Mouse (Mus musculus) adrenal gland, postnatal 10 days (tissue): ENCODE measurements around the gene Gm42878. TPM values are rescaled to one million over a fixed set of nuclear protein-coding genes. Genes with fewer than 3 reads are reported as not detected.
A peak's percentile ranks its signal among the peaks of the same experiment; 100 is the strongest.
"Not testable (repeated sequence)": the region's sequence is repeated elsewhere in the genome, so short reads cannot be mapped to it uniquely, and the experiment has no call there.

ENCODE experiments used
- DNase-seq: peaks from one replicate; pipeline ENCODE4 v3.0.0; 2021; ENCODE audit warnings: mixed read lengths
- total RNA-seq, 2 experiments: library from RNA; stranded (reverse); gene quantifications; 2 replicates each; pipeline ENCODE4 v1.2.3; 2021

The Gm42878 gene
- total RNA-seq, 2 experiments from 2014 or later, result 1.00 TPM; not detected in 1

GRCm38 (mm10) chr5:121564468-121564895, 19.2 kb upstream of the Gm42878 start:
- peak; percentile 94 for DNase-seq

DNA sequence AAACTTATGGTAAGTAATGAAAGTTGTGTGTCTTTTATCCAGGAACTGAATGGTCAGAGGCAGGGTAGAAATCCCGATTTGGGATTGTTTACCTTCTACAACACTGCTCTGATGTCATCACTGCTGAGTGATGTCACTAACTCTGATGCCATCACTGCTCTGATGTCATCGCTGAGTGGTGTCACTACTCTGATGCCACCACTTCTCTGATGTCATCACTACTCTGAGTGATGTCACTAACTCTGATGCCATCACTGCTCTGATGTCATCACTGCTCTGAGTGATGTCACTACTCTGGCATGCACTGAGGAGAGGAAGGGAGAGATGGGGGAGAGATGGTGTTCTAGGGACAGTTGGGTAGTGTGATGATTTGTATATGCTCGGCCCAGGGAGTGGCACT, 17.2 kb upstream of the Gm42878 start:
- DNase-seq, result no peak

- no peak for DNase-seq
Measured at GRCm38 (mm10) chr5:121549196-121549595, 3.9 kb upstream of the Gm42878 start.

DNA sequence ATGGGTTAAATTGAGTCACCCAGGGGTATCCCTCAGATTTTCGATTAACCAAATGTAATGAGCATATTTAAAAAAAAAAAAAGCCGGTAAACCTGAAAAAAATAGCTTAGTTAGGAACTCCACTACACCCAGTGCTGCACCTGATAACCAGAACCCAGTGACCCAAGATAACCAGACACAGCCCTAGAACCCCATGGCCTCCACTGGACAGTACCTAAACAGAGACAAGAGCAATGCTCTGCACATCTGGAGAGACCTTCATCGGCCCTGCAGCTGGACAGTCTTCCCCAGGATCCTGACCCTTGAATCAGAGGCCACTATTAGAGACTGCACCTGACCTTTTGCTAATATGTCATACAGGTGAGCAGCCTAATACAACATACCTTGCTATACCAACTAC, 1.8 kb upstream of the Gm42878 start:
- DNase-seq, result no peak

GRCm38 (mm10) chr5:121546530-121546895, 1.2 kb upstream of the Gm42878 start:
- peak; percentile 75 for DNase-seq

DNA sequence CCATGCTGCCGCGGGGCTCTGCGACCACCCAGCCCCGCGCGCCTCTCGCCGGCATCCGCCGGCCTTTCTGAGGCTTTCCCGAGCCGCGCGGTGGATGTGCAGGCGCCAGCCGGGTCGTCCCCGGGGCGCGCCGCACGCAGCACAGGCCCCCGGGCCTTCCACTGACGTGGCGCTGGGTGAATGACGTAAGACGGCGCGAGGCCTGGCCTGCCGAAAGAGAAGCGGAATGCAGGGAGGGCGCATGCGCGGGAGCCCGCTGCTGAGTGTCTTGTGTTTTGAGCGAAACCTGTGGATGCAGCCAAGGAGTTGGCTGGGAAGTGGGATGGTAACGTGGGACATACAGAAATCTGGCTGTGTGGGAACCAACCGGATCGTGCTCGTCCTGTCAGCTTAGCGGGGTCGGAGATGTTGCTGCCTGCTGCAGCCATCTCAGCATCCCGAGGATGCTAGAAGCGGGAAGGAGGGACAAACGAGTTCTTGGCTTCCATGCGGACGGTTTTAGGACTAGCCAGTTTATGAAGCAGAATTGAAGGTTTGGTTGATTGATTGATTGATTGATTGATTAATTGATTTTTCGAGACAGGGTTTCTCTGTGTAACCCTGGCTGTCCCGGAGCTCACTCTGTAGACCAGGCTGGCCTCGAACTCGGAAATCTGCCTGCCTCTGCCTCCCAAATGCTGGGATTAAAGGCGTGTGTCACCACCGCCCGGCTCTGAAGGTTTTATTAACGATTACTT, 679 bp upstream of the Gm42878 start, which contains the start of gene Mapkapk5:
Gene Mapkapk5 (minus strand): TSS at position 113 of the 737 bp plus-strand sequence.
- DNase-seq, result peak; percentile 99

- DNase-seq, result no peak
Measured at GRCm38 (mm10) chr5:121543370-121543769, 1.9 kb downstream of the Gm42878 start.

- no peak for DNase-seq
Measured at GRCm38 (mm10) chr5:121541235-121541634, 4.0 kb downstream of the Gm42878 start.

- no peak for DNase-seq
Measured at GRCm38 (mm10) chr5:121540066-121540465, 5.2 kb downstream of the Gm42878 start.

DNA sequence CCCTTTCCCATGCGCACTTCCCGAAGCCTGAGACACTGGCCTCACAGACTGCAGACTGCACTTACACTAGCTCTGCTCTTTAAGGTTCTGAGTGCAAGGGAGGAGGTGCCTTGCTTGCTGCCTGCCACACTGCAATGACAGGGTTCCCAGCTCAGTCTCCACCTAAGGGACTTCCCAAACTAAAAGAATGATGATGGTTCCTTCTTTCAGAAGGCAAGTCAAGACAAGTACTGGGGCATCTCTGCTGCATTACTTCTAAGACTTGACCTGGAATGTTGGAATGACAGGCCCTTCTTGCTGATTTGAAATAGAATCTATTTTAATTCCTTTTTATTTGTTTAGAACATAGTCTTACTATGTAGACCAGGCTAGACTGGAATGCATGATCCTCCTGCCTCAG, 7.7 kb downstream of the Gm42878 start:
- DNase-seq, result no peak

- DNase-seq, result no peak
Measured at GRCm38 (mm10) chr5:121536921-121537555, 8.2 kb downstream of the Gm42878 start.

GRCm38 (mm10) chr5:121535116-121535515, 10.2 kb downstream of the Gm42878 start:
- DNase-seq, result no peak

DNA sequence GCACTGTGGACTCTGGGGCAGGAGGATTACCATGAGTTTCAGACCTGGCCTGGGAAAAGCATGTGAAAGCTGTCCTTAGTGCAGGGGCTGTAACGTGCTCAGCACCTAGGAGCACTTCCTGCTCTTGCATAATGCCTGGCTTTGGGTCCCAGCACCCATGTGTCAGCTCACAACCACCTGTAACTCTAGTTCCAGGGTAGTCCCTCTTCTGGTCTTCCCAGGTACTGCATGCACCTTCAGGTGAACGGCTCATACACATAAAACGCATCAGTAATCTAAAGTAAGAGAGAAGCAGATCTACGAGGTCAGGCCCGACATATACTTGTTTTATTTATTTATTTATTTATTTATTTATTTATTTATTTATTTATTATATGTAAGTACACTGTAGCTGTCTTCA, 10.8 kb downstream of the Gm42878 start:
- DNase-seq, result no peak

GRCm38 (mm10) chr5:121526961-121527360, 18.3 kb downstream of the Gm42878 start:
- DNase-seq, result peak; percentile 45

GRCm38 (mm10) chr5:121526526-121526925, 18.8 kb downstream of the Gm42878 start:
- DNase-seq, result peak; percentile 53

DNA sequence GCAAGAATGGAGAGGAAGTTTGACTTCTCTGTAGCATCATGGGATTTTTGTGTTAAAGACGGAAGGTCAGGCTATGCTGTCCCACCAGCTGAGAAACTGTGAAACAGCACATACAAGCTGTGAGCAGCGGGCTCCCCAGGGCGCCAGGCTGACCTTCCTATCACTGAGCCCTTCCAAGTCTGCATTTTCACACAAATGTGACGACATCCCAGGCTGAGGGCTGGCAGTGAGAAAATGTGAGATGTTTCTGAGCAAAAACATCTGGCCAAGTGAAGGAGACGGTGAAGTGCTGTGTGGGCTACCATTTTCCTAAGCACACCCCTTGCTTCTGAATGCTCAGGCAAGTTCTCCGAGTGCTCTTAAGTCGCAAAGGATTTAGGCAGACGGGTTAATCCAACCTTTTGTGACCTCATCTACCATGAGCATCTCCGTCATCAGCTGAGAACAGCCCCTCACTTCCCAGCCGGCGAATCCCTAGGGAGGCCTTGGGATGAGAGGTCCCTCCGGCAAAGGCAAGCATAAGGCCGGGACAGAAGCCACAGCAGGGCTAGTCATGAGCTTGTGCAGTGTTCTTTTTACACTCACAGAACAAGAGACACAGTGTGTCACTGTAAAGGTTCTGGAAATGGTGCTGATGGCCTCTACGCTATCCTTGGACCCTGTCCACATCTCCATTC, 19.4 kb downstream of the Gm42878 start:
- DNase-seq, result no peak

DNA sequence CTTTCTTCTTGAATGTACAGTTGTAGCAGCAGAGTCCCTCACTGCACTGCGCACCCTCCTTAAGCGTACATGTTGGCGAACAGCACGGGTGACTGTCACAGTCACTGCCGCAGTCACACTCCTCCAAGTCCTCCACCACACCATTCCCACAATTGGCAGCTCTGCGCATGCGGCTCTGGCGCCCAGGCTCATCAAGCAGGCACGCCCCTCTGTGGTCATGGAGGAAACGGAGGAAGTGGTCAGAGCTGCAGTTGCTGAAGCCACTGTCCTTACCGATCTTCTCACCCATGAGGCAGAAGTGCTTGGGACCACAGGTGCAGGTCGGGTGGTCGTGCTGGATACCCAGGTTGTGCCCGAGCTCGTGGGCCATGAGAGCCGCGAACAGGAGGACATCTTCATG, 25.5 kb downstream of the Gm42878 start:
- not testable (repeated sequence) for DNase-seq

DNA sequence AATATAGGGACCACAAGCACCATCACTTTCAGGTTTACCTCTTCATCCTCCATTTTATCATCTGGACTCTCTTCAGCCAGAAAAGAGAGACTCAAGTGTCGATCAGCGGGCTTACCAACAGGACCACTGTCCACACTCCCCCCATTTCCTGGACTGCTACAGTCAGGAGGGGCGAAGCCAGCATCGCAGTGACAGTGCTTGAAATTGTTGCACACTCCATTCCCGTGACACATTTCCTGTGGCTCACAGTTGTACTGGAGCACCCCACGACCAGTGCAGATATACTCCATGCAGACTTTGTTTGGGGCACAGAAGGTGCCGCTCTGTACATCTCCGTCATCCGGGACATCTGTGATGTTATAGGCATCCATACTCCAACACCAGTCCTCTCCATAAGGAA, 26.3 kb downstream of the Gm42878 start:
- no peak for DNase-seq

DNA sequence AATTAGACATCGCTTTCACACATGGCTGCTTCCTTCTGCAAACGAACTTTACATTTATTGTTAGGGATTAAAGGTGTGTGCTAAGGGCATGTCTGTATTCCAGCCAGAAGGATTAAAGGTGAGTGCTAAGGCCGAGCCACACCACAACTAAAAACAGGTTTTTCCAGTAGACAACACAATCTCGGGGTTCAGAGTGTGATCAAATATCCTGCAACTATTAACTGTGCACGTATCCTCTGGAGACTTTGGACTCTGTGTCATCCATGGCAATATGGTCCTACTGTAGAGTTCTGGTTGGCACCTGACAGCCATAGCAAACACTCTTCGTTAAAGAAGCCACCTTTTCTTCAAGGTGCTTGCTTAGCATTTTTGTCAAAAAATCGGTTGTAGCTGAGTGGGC, 35.3 kb downstream of the Gm42878 start:
- no peak for DNase-seq

- DNase-seq, result no peak
Measured at GRCm38 (mm10) chr5:121506846-121507245, 38.4 kb downstream of the Gm42878 start.

GRCm38 (mm10) chr5:121503231-121503630, 42.1 kb downstream of the Gm42878 start, which contains the start of gene Adam1b:
TSS of gene Adam1b (minus strand) at chr5:121503435.
- no peak for DNase-seq

- not testable (repeated sequence) for DNase-seq
Measured at GRCm38 (mm10) chr5:121501424-121501996, 43.8 kb downstream of the Gm42878 start.

GRCm38 (mm10) chr5:121500719-121501118, 44.6 kb downstream of the Gm42878 start:
- no peak for DNase-seq
